Mouse (Mus musculus) layer of hippocampus, adult 2 months (tissue): ENCODE measurements at regions not wholly inside any gene's neighbourhood (a gene's known extent, or its start where the extent isn't known, plus 50 kb on each side); places are given as distances from the start of the nearest gene placed in this dataset.

Experiments used
- DNase-seq, 2 experiments: peaks; one replicate each; pipeline ENCODE4 v3.0.0; 2022; ENCODE audit warnings: low spot score in 2 of 2
- H3K27ac ChIP-seq: fragments of 200-600 bp; 2 replicates; pipeline ENCODE4 v1.8.1; 2022
- H3K4me3 ChIP-seq: fragments of 200-600 bp; 2 replicates; pipeline ENCODE4 v1.8.1; 2022; ENCODE audit warnings: mild to moderate bottlenecking
- CTCF ChIP-seq: fragments of 200-600 bp; conservative IDR thresholded peaks from 2 replicates; pipeline ENCODE4 v1.8.1; 2022; ENCODE audit warnings: antibody characterized with exemption, mild to moderate bottlenecking, moderate library complexity

GRCm38 (mm10) chr7:118042914-118043313 lies 73.1 kb downstream of the Rps15a start:
- DNase-seq: no peak
- no peak for TF ChIP-seq CTCF
- no peak overlapping the region for H3K27ac ChIP-seq
- H3K4me3 ChIP-seq: no peak overlapping the region

DNA sequence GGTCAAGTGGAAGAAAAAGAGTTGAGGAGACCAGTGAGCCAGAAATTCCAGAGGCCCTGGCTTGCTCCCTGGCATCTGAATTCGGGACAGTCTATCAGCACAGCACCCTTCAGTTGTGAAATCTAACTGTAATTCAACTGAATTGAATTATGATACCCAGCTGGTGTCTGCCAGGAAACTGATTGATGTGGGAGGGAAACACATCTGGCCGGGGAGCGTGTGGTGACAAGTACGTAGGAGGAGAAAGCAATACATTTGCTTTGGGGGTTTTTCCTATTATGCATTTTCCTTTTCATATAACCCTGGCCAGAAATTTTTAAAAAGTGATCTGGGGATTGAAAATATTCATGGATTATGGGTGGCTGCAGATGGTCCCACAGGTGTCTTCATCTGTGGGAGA lies 76.1 kb downstream of the Rps15a start:
- H3K27ac ChIP-seq: no peak overlapping the region
- no peak overlapping the region for H3K4me3 ChIP-seq
- DNase-seq: peak in 1 of 2 experiments; percentile 23
- TF ChIP-seq CTCF: no peak

- DNase-seq: no peak
- no peak for TF ChIP-seq CTCF
- H3K4me3 ChIP-seq: no peak overlapping the region
- no peak overlapping the region for H3K27ac ChIP-seq
Measured at GRCm38 (mm10) chr7:118037062-118037461, 78.9 kb downstream of the Rps15a start.

GRCm38 (mm10) chr7:118026106-118026526 lies 89.9 kb downstream of the Rps15a start:
- no peak for DNase-seq
- Histone ChIP-seq H3K4me3 (no peak overlapping the region), H3K27ac (no peak overlapping the region)
- no peak for TF ChIP-seq CTCF

GRCm38 (mm10) chr7:118004620-118005019 lies 111.4 kb downstream of the Rps15a start:
- no peak for TF ChIP-seq CTCF
- H3K27ac ChIP-seq: no peak overlapping the region
- no peak for DNase-seq
- no peak overlapping the region for H3K4me3 ChIP-seq

- DNase-seq: no peak
- no peak overlapping the region for H3K27ac ChIP-seq
- H3K4me3 ChIP-seq: no peak overlapping the region
- TF ChIP-seq CTCF: no peak
Measured at GRCm38 (mm10) chr7:118001881-118002280, 114.1 kb downstream of the Rps15a start.

GRCm38 (mm10) chr7:118001121-118001520 lies 114.9 kb downstream of the Rps15a start:
- H3K4me3 ChIP-seq: no peak overlapping the region
- H3K27ac ChIP-seq: no peak overlapping the region
- no peak for DNase-seq
- no peak for TF ChIP-seq CTCF

DNA sequence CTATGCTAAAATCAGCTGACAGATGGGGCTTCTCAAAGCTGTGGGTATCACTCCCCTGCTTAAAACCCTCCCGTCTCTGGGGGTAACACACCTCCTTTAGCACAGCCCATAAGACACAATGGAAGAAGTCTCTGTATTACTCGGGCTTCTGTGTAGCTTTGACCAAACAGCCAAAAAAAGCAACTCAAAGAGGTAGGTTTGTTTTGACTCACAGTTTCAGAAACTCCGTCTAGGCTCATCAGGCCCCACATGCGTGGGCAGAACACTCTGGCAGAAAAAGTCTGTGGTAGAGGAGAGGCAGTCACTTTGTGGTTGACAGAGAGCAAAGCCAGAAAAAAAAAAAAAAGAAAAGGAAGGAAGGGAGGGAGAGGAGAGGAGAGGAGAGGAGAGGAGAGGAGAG lies 133.8 kb downstream of the Rps15a start:
- Histone ChIP-seq H3K4me3 (no peak overlapping the region), H3K27ac (no peak overlapping the region)
- DNase-seq: no peak
- no peak for TF ChIP-seq CTCF

- no peak for TF ChIP-seq CTCF
- Histone ChIP-seq H3K27ac (no peak overlapping the region), H3K4me3 (no peak overlapping the region)
- no peak for DNase-seq
Measured at GRCm38 (mm10) chr7:117971176-117971575, 144.8 kb downstream of the Rps15a start.

DNA sequence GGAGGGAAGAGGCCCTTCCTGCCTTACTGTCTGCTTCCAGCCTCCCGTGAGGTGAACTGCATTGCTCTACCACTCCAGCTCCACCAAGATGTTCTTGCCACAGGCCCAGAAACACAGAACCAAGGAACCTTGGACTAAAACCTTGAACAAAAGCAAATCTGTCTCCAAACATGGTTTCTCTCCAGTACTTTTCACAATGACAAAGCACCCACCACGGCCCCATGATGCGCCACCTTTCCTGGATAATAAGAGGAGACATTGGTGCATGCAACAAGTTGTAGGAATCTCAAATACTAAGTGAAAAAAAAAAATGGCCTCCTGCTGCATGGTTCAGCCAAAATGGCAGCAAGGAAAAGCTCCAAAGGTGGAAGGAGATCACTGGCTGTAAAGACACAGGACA lies 172.6 kb downstream of the Rps15a start:
- DNase-seq: no peak
- TF ChIP-seq CTCF: no peak
- H3K27ac ChIP-seq: no peak overlapping the region
- H3K4me3 ChIP-seq: no peak overlapping the region

GRCm38 (mm10) chr7:117939618-117940017 lies 176.4 kb downstream of the Rps15a start:
- H3K4me3 ChIP-seq: no peak overlapping the region
- H3K27ac ChIP-seq: no peak overlapping the region
- no peak for DNase-seq
- TF ChIP-seq CTCF: no peak

DNA sequence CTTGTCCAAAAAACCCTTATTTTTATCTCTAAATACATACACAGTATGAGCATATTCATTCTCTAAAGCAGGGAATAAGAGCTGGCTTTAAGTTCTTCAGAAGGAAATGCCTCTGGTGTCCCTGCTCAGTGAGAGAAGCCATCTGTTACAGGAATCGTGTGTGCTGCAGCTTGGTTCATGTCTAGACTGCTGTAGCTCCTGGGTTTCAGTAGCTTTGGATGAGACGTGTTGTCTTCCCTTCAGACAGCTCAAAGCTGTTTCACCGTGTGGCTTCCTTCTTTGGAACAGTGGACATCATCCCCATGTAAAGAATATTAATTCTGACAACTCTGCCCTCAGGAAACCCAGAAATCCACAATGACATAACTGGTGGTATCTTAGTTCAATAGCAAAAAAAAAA lies 181.1 kb downstream of the Rps15a start:
- no peak overlapping the region; the same call in 1 of the 2 replicates for H3K27ac ChIP-seq
- peak; percentile 14 to 52 for DNase-seq
- H3K4me3 ChIP-seq: no peak overlapping the region
- no peak for TF ChIP-seq CTCF

- no peak for TF ChIP-seq CTCF
- H3K27ac ChIP-seq: no peak overlapping the region
- no peak overlapping the region for H3K4me3 ChIP-seq
- DNase-seq: no peak
Measured at GRCm38 (mm10) chr7:117931234-117931895, 184.6 kb downstream of the Rps15a start.

GRCm38 (mm10) chr7:117930392-117930791 lies 185.6 kb downstream of the Rps15a start:
- Histone ChIP-seq H3K27ac (no peak overlapping the region), H3K4me3 (no peak overlapping the region)
- no peak for TF ChIP-seq CTCF
- no peak for DNase-seq
